Mouse (Mus musculus) myocyte (in vitro differentiated cells): ENCODE data around the gene Cldn10.

ENCODE experiments used
- E2F4 ChIP-seq: IDR thresholded peaks from one replicate; pipeline ENCODE4 v1.6.1; 2011; ENCODE audit warnings: mild to moderate bottlenecking, control low read depth, moderate library complexity; ENCODE audit not compliant: insufficient read depth
- MAX ChIP-seq: IDR thresholded peaks from one replicate; pipeline ENCODE4 v1.6.1; 2011; ENCODE audit warnings: low read depth, mild to moderate bottlenecking, control low read depth
- MYOD1 ChIP-seq, 3 experiments: IDR thresholded peaks; one replicate each; pipeline ENCODE4 v1.6.1; 2011; ENCODE audit warnings: control low read depth in 2 of 3, low read depth in 2 of 3, mild to moderate bottlenecking in 2 of 3, moderate library complexity in 1 of 3; ENCODE audit not compliant: insufficient read length in 2 of 3, control insufficient read depth in 1 of 3
- MYOG ChIP-seq, 3 experiments: IDR thresholded peaks; one replicate each; pipeline ENCODE4 v1.6.1; 2011; ENCODE audit warnings: control low read depth in 2 of 3, low read depth in 2 of 3, mild to moderate bottlenecking in 2 of 3; ENCODE audit not compliant: insufficient read length in 2 of 3, control insufficient read depth in 1 of 3, insufficient read depth in 1 of 3
- POLR2A ChIP-seq: IDR thresholded peaks from one replicate; pipeline ENCODE4 v1.6.1; 2011; ENCODE audit warnings: low read depth, mild to moderate bottlenecking, control low read depth, moderate library complexity; ENCODE audit not compliant: insufficient read length
- POLR2AphosphoS2 ChIP-seq: IDR thresholded peaks from one replicate; pipeline ENCODE4 v1.6.1; 2011; ENCODE audit warnings: low read depth, control low read depth; ENCODE audit not compliant: insufficient read length
- TCF12 ChIP-seq: IDR thresholded peaks from one replicate; pipeline ENCODE4 v1.6.1; 2011; ENCODE audit warnings: mild to moderate bottlenecking, control low read depth; ENCODE audit not compliant: poor library complexity, insufficient read depth, severe bottlenecking
- USF1 ChIP-seq: IDR thresholded peaks from one replicate; pipeline ENCODE4 v1.6.1; 2011; ENCODE audit warnings: low read depth, mild to moderate bottlenecking, control low read depth, moderate library complexity

GRCm38 (mm10) chr14:118756015-118756414 is 31.7 kb upstream of the Cldn10 start:
- TF ChIP-seq MYOG (IDR thresholded peaks at IDR 0.05; ENCODE audit: control insufficient read depth in 1 of 3, insufficient read depth in 1 of 3, insufficient read length in 2 of 3, low read depth in 2 of 3) (no peak), POLR2A (no peak), POLR2AphosphoS2 (no peak), USF1 (no peak), E2F4 (no peak), MYOD1 (IDR thresholded peaks at IDR 0.05; ENCODE audit: control insufficient read depth in 1 of 3, insufficient read length in 2 of 3, low read depth in 2 of 3) (no peak), MAX (no peak), TCF12 (no peak)
